Mouse (Mus musculus): ENCODE measurements around the gene Xpot.

GRCm38 (mm10) chr10:121580381-121580780, 45.8 kb downstream of the Xpot start:
- no peak for TF ChIP-seq POLR2A (IDR thresholded peaks at IDR 0.05; ENCODE audit: low read depth, low read length)
- TF ChIP-seq CTCF (conservative IDR thresholded peaks at IDR 0.05; ENCODE audit: insufficient read depth, insufficient read length, low read depth, low read length), result no peak
